Mouse (Mus musculus) monocyte, adult 2 months (primary cell): ENCODE results near the gene Mrpl39.
A peak's percentile ranks its signal among the peaks of the same experiment; 100 is the strongest.

Experiments used
- DNase-seq, 2 experiments: peaks; one replicate each; pipeline ENCODE4 v3.0.0; 2022; ENCODE audit warnings: low spot score in 2 of 2, low read depth in 1 of 2

Gene Mrpl39

DNA sequence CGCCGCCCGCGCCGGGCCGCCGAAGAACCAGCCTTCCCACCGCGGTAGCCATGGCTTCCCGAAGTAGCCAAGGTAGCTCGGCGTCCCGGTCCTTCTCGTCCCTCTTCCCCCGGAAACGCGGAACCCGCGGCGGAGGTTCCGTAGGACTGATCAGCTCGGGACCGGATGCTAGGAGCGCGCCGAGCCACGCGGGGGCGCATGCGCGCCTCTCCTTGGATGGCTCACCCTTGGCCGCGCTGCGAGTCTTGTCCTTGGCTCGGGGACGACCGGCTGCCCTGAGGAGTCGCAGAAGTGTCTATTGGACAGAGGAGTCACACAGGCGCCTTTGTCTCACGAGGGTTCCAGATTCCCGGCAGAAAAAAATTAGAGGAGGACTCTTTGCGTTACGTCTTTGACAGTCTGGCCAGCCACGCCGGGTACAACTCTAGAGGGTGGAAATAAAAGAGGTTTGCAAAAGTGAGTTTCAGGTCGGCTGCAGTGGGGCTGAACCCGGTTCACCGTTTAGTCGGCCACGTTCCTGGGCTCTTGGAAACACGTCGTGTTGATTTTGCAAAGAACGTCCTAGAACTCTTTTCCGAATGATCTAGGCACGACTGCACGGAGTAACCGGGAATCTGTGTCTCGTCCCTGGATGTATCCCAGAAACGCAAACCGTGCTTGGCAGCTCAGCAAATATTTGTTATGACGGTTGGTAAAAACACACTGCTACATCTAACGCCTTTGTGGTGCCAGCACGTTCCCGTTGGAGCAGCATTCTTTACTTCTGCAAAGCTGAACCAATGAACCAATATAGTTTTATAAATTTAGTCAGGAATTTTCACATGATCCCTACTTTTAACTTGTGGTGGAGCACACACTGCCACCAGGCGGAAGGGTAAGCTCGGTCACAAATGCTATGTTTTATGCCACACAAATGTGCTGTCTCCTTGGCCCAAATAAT is at the start of gene Mrpl39:
Mrpl39 (minus strand) TSS at position 577 of the 940 bp plus-strand sequence.
- peak; percentile 90 to 95 for DNase-seq

DNA sequence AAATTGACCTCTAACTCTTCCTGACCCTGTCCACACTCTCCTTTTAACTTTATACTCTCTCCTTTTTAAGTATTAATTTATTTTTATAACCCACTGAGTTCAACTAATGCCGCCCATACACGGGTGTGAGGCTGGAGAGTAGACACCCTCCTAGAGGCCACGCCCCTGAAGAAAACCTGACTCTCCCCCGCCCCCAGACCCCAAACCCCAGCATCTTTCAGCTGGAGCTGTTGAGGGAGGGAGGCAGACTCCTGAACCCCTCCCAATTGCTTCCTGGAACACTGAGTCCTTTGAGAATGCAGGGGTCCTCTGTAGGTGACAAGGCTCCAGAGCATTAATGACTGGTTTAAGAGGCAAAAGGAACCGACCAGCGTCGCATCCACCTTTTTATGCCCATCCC is 49.4 kb upstream of the Mrpl39 start:
- no peak for DNase-seq

- DNase-seq: no peak
Measured at GRCm38 (mm10) chr16:84783279-84783678, 47.7 kb upstream of the Mrpl39 start.

DNA sequence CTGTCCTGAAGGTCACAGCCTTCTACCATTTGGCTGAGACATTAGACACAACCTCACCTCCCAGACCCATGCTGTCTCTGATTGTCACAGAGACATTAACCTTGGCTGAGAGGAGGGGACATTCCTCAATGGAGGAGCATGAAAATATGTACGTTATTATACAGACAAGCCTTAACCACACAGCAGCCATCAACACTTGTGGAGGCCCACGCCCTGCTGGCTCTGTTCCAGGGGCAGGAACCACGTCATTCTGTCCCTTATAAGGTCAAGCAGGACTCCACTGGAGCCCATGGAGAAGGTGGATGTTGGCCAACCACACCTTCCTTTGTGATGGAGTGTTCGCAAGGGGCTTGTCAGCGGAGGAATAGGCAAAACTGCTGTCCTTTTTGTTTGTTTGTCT is 44.2 kb upstream of the Mrpl39 start:
- DNase-seq: no peak

DNA sequence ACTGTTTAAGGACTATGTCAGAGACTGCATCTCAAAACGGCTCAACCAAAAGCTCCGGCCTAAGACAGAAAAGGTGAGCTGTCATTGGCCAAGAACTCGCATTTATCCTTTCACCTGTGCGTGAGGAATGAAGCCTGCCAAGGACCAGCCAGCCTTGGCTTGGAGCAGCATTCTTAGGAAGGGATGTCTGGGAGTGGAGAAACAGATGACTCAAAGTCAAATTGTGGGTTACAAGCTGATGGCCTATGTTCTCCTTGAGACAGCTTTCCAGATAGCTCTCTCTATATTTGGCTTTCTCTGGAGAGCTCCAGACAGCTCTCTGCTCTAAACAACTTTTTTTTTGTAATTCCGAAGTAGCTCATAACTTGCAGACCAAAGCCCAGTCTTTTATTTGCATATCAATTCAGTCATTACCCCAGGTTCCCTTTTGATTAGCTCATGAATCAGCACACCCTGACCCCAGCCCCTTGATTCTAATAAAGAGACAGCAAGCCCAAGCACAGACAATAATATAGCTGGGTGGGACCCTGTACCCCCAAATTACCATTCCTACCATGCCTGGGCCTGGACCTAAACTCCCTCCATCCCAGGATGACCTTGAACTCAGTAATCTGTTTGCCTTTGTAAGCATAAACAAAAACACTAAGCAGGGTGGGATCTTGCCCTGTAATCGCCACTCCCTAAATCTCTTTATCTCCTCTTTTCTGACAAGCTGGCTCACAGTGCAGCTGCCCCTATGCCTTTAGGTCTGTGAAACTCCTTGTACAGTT is 43.5 kb upstream of the Mrpl39 start:
- no peak for DNase-seq

DNA sequence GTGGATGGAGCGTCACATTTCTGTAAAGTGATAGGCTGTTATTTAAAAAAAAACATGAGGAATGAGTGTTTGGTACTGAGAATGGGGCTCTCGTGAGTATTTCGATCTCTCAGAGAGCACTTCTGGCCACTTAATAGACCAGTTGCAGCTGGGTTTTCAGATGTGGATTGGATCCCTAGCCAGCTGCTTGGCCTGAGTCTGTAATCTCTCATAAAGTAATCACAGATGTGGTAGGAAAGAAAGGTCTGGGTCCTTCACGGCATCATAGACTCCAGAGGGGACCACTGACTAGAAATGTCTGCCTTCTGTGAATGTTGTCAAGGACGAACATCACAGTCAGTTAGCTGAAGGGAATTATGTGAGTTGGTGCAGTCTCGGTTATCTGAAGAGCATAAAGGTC is 42.9 kb upstream of the Mrpl39 start:
- no peak for DNase-seq

DNA sequence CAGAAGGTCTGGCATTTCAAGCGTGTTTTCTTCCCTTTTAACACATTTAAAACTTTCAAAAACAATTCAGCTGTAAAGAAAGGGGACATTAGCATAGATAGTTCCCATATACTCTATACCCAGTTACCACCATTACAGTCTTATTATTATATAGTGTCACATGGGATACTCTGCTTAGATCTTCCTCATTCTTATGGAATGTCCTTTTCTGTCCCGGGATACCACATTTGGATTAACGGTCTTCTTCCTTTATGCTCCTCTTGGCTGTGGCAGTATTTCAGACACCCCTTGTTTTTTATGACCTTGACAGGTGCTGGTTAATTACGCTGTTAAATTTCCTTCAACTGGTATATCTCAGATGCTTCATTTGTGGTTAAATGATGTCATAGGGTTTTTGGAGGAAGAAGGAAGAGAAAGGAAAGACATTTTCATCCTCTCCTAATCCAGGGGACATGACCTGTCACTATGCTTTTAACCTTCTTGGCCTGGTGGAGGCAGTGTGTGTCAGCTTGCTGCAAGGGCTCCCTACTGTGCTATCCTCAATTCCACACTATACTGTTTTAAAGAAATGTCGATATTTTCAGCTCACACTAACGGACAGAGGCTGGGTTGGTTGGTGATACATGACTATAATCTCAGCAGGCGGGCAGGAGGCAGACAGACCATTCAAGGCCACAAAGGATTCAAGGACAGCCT is 40.7 kb upstream of the Mrpl39 start:
- no peak for DNase-seq

DNA sequence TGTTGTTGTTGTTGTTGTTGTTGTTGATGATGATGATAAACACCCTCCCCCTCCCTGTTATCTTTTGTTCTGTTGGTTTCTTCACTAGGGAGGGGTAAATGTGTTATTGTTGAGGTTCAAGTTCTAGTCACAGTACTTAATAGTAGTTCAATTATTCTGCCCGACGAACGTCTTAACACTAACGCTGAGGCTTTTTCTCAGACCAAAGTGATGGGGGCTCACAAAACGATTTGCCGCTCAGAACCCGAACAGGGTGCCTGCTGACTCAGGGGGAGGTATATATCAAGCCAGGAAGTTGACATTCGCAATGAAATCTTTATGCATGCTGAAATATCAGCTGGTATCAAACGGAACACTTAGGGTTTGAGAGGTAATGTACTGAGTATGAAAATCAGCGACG is 39.8 kb upstream of the Mrpl39 start:
- no peak for DNase-seq

GRCm38 (mm10) chr16:84774761-84775231 is 39.3 kb upstream of the Mrpl39 start:
- no peak for DNase-seq

DNA sequence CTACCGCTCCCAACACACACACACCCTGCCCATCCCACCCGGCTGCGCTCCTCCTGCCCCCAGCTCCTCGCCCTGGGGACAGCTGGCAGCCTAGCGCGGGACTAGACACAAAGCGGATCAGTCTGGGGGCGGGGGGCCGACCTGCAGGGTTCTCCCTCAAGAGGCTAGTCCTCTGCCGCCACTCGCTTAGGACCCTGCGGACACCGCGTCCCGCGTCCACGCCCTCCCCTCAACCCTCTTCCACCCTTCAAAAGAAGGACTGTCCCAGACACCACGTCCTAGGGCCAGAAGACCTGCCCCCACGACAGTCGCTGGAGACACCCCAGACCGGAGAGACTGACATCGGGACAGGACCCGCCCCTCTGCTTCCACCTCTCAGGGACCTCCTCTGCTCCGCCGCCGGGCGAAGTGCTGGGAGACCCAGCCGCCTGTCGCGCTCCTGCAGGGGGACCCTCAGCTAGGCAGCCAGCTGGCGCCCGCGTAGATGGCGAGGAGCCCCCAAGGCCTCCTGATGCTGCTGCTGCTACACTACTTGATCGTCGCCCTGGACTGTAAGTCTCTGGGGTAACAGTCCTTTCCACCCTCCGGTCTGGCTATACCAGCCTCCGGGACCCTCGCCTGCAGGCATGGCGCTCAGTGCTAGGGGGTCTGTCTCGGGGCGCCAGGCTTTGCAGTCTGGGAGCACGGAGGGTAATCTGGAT is 38.6 kb upstream of the Mrpl39 start, which contains the start of gene Jam2:
Jam2 (plus strand) TSS at position 121 of the 701 bp plus-strand sequence.
- no peak for DNase-seq

DNA sequence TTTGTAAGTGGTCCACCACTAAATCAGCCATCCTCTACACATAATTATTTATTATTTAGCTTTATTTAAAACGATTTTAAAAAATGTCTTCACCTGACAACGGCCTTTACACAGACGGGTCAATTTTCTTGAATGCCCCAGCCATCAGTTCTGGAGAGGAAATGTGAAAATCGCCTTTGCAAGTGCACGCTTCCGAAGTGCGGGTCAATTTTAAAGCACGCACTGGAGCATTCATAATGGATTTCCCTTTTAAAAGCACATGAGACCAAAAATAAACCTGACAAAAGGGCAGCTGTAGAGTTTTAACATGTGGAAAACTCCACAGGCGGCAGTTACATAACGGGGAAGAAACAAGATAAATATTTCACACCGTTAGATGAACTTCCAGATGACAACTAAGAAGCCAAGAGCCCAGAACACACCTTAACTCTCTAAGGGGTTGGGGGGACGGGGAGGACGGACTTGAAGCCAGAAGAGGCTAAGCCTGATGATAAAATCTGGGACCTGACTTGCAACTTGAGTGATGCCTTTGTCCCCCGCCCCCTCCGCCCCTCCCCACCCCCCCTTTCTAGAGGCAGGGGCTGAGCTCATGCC is 37.8 kb upstream of the Mrpl39 start:
- no peak for DNase-seq

DNA sequence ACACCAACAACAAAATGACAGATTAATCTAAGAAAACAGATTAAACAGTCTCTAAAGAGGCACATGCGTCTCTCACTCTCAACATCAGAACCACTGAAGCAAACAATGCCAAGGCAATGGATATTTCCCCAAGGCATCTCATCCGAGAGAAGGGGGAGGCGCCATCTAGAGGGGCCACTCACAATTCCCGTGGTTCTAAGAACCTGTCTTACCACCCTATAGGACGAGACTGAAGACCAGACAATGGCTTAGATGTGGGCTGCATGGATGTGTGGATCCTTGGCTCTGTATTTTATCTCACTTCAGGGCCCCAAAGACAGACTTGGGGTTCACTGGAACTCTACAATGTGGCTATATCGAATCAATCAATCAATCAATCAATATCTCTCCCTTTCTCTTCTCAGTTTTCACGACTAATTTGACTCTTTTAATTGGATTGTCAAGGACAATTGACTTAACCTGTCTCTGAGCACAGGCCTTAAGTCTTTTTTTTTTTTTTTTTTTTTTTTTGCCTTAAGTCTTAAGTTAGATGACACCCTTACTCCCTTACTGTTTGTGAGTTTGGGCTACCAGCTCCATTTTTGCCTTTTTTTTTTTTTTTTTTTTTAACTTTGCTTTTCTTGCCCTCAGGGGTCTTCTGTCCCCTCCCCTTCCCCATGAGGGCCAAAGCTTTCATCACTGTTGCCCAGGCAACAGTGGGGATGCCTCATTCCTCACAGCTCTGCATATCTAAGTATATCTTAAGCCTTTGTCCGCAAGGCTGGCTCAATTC is 37.1 kb upstream of the Mrpl39 start:
- DNase-seq: no peak

DNA sequence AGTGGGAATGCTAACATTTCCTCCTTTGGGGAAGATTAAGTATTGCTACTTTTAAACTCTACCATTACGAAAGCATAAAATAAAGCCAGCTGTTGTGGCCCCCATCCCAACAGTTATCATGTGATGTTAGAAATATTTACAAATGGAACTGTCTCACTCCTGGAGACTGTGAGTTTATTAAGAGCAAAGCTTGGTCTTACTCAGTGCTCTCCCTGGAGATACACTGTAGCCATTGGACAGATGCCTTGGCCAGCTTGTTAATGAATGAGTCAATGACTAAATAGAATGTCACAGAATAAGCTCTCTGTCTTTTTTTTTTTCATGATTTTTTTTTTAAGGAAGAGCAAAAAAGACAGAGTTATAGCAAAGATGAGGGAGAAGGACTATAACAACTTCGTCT is 35.9 kb upstream of the Mrpl39 start:
- no peak for DNase-seq

GRCm38 (mm10) chr16:84770891-84771290 is 35.3 kb upstream of the Mrpl39 start:
- DNase-seq: no peak

- DNase-seq: no peak
Measured at GRCm38 (mm10) chr16:84769619-84770464, 34.3 kb upstream of the Mrpl39 start.

- no peak for DNase-seq
Measured at GRCm38 (mm10) chr16:84769182-84769581, 33.6 kb upstream of the Mrpl39 start.

DNA sequence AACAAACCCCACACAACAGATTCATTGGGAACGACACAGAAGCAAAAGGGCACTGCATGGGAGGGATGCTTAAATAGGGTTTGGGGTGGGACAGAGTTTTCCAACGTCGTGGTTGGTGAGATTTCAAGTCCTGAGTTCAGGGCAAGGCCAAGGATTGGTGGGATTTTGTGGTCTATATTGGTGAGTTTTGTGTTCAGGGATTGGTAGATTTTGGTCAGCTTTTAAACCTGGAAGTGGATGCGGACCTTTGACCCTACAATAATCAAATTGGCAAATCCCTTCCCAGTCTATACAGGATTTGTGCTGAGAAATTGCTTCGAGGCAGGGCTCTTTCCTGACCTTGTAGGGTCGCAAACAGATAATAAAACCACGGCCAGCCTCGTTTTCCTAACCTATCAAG is 32.4 kb upstream of the Mrpl39 start:
- no peak for DNase-seq

- no peak for DNase-seq
Measured at GRCm38 (mm10) chr16:84745721-84746306, 10.3 kb upstream of the Mrpl39 start.
